Mouse (Mus musculus) layer of hippocampus, adult 9-11 months (tissue): ENCODE results near the gene Endou.

Experiments used
- DNase-seq: peaks from one replicate; pipeline ENCODE4 v3.0.0; 2022

The Endou gene

GRCm38 (mm10) chr15:97731111-97731510 is at the start of gene Endou:
Gene Endou, minus strand, starts transcription at chr15:97731339.
- DNase-seq: no peak

GRCm38 (mm10) chr15:97780611-97781031 is 49.5 kb upstream of the Endou start:
- DNase-seq: no peak

DNA sequence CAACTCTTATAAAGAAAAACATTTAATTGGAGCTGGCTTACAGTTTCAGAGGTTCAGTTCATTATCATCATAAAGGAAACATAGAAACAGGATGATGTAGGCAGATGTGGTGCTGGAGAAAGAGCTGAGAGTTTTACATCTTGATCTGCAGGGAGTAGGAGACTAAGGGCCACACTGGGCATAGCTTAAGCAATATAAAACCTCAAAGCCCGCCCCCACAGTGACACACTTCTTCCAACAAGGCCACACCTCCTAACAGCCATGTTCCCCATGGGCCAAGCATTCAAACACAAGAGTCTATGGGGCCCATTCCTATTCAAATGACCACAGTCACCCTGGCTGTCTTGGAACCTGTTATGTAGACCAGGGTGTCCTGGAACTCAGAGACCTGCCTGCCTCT is 48.4 kb upstream of the Endou start:
- DNase-seq: no peak

- DNase-seq: no peak
These were observed 47.4 kb upstream of the Endou start, which contains the start of gene Slc48a1 for GRCm38 (mm10) chr15:97778311-97779098. Gene Slc48a1, plus strand, starts transcription at chr15:97778520.

DNA sequence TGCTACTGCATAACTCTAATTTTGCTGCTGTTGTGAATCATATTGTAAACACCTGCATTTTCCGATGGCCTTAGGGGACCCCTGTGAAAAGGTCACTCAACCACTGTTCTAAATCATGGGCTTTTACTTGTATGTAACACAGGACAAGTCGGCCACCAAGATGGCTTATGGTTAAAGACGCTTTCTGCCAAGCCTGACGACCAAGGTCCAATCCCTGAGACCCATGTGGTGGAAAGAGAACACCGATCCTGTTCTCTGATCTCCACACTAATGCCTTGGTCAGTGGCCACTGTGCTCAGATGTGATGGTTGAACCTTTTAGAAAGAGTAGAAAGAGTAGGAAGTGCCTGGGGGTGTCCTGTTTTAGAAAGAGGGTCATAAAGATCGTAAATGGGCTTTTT is 45.8 kb upstream of the Endou start:
- no peak for DNase-seq

- no peak for DNase-seq
These were observed 45.4 kb upstream of the Endou start for GRCm38 (mm10) chr15:97776514-97776913.

DNA sequence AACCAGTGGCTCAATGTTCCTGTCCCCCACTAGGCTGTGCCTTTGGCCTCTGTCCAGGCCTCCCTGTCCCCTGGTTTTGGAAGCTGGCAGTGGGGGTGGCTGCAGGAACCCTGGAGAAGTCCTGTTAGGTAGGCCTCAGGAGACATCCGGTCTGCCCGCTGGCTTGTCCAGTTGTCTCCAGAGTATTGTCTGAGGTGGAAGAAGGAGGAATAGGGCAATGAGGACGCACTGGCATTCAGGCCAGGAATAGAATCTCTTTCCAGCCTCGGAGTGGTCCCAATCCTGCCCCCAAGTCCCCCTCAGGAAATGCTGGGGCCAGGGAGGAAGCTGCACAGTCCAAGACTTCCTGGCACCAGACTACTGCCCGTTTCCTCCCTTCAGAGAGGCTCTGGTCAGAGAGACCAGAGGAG is 42.8 kb upstream of the Endou start:
- DNase-seq: no peak

DNA sequence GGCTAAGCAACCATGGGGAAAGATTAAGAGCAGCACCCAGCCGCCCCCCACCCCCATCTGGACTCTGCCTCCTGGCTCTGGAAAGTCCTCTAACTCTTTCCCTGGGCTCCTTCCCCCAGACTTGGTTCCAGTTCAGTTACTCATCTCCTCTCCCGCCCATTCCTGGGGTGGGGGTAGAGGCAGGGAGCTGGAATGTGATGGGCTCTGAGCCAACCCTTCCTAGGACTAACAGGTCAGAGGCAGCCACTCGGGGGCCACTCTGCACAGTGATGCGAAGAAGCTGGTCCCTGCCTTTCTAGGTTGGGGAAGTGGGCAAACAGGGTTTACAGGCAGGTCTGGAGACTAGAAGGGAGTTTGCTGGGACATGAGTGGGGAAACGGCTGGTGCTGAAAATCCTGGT is 42.0 kb upstream of the Endou start:
- no peak for DNase-seq

DNA sequence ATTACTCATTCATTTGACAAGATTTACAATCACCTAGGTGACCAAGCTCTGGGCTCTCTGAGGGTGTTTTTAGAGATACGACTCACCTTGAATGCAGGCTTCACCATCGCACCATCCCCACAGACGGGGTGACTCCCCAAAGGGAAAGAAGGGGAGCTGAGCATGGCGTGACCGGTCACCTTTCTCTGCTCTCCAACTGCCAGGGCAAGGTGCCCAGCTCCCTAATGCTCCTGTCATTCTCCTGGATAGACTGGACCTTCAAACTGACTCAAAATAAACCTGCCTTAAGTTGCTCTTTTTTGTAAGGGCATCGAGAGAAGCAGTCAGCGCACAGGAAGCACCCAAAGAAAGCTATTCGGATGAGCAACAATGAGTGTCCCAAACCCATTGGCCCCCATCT is 39.1 kb upstream of the Endou start:
- DNase-seq: no peak

GRCm38 (mm10) chr15:97768192-97768591 is 37.1 kb upstream of the Endou start:
- no peak for DNase-seq

GRCm38 (mm10) chr15:97767280-97768186 is 36.4 kb upstream of the Endou start, which contains the start of gene Rapgef3:
Gene Rapgef3, minus strand, starts transcription at chr15:97767972.
- DNase-seq: peak; percentile 81

- DNase-seq: no peak
These were observed 35.6 kb upstream of the Endou start for GRCm38 (mm10) chr15:97766594-97767279.

DNA sequence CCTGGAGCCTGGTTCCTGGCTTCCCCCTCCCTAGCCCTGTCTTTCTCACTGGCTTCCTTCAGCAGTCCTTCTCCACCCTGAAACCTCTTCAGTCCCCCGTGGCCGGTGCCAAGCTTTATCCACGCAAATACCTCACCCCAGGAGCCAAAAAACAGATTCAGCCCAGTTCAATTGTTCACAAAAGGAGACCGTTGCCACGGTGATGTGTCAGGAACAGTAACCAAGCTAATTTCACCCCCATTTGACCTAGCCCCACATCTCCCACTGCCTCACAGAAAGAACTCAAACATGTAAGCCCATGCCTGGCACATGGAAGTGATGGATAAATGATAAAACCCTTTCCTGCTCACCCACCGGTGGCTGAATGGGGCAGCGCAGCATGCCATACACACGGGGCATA is 35.1 kb upstream of the Endou start:
- no peak for DNase-seq

DNA sequence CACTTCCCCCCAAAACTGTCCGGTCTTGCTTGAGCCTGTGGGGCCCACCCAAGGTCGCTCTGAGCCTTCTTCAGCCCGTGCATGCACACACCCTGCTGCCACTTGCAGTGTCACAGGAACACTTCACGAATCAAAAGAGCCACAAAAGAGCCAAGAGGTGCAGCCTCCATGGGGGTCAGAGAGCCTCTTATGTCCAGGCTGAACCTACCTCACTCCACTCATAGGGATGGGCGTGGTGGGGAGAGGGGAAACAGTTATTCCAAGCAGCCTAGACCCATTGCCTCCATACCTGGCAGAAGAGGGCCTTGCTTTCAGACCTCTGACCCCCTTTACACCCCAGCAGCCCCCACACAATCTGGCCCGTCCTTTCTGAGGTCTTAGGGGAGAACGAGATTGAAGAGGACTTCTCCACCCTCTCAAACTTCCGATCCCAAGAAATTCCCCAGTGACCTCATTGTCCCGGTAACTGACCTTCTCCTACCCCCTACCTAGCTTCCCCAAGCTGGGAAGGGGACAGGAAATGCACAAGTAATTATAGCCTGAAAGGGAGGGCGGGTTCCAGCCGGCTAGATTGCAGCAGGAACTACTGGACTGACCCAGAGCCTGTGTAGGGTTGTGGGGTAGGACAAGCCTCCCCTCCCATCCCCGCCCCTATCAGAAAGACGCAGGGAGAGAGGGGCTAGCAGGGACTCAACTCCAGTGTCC is 34.1 kb upstream of the Endou start:
- no peak for DNase-seq

- no peak for DNase-seq
These were observed 33.4 kb upstream of the Endou start for GRCm38 (mm10) chr15:97764532-97764931.

DNA sequence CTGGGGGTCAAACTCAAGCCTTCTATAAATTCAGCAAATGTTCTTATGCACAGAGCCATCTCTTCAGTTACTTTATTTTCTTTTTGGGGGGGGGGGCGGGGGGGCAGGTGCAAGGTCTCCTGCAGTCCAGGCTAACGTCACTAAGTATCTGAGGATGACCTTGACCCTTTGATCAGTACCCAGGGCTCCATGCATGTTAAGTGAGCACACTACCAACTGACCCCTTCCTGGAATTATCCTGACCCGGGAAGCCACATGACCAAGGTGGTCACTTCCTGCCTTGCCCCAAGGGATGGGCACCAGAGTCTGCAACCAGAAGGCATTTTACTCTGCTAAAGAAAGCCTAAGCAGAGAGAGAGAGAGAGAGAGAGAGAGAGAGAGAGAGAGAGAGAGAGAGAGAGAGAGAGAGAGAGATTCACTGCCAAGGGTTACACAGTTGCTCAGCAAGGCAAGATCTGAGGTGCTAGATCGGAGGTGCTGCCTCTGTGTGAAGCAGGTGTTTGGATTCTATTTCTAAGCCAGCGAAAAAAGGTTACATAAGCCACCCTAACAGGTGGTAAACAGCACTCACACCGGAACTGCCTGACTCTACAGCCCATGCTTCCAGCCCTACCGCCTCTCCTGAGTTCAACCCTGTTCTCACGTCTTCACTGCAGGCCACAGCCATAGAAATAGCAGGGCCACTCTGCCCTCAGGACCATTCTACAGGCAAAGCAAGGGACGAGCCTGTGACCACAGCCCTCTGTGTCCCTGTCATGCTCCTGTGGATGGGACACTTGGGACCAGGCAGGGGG is 32.3 kb upstream of the Endou start:
- DNase-seq: no peak

DNA sequence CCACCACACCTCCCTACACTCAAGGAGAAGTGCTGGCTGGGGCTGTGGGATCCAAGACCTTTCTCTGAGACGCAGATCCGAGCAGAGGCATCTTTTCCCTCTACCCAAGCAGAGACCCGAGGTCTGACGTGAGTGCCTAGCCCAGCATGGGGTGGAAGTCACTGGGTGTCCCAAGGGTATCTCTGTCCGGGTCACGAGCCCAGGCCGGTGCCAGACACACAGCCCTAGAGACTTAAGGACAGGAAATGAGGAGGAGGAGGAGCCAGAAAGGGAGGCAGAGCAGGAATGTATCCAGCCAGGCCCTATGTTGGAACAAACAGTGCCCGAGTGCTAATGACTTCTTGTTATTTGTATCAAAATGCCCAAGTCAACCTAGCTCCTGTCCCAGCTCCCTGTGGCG is 31.6 kb upstream of the Endou start:
- DNase-seq: no peak

DNA sequence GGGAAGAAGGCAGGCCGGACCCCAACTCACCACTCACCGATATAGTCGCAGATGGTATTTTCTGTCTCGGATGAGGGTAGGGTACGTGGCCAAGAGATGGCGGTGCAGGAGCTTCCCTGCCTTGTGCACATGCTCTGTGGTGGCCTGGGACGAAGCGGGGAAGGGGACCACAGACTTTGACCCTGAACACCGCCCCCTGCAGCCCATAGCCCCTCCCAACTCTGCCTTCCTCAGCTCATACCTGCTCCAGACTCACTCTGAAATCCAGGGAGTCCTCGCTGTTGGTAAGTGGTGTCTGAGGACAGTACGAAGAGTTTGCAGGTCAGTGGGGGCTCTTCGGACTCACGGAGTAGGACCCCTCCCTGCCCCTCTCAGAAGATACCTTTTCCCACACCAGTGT is 30.3 kb upstream of the Endou start:
- no peak for DNase-seq

DNA sequence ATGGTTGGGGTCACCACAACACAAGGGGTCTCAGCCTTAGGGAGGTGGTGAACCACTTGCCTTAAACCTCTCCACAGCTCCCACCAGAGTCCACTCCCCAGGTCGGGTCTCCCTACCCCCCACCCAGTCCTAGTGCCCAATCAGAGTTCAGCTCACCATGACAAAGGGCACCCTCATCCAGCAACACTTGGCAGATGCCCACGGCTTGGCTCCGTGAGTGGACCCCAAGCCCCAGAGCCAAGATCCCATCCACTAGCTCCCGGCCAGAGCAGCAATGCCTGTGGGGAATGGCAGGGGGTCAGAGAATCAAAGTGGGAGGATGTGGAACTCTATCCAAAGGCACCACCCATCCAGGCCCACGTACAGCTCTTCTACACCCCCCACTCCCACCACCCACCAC is 29.8 kb upstream of the Endou start:
- DNase-seq: no peak

- DNase-seq: peak; percentile 85
These were observed 28.9 kb upstream of the Endou start for GRCm38 (mm10) chr15:97760006-97760405.

GRCm38 (mm10) chr15:97755361-97755760 is 24.2 kb upstream of the Endou start:
- no peak for DNase-seq

DNA sequence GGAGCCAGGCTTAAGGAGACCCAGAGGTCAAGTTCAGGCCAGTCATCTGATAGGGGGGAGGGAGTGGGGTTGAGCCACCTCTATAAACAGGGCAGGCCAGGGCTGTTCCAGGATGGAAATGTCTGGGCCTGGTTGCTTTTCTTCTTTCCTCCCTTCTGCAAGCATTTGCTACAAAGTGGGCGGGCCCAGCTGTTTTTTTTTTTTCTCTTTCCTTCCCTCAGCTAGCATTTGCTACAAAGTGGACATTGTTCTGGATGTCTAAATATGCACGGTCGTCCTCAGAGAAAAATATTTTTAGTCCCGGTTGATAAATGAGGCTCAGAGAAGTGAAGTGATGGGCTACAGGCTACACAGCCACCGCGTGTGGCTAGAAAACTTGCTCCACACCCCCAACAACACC is 23.3 kb upstream of the Endou start:
- DNase-seq: no peak
